Comparison of ENCODE assay signal across 20 mouse cellular contexts in genomic region chr3:79980714-79981113, GRCm38 (mm10).
DNase-seq lines count a peak whose midpoint lies in the region; ATAC-seq and TF ChIP-seq lines count a peak whose summit lies in the region.
"Had no signal": no experiment of that assay in that cellular context is flagged by ENCODE, and none has a peak within 500 bp of the region (broad histone marks: within the 10 kb centered on the region; RNA-seq: fewer than 3 reads in every experiment).

No protein-coding gene starts in this region.

- no peak for TF ChIP-seq POLR2A in cerebellum, adult 2 months (IDR thresholded peaks at IDR 0.05; ENCODE audit: borderline replicate concordance, insufficient read depth, low read length)

- H3K4me3 ChIP-seq in heart, embryonic 13.5 days, result no peak overlapping the region
- no peak overlapping the region for H3K4me3 ChIP-seq in stomach, embryonic 15.5 days (replicated peaks)
- no peak overlapping the region for H3K4me3 ChIP-seq in cerebellum, adult 2 months (replicated peaks; ENCODE audit: insufficient read depth, low read depth, low read length)
- H3K4me3 ChIP-seq: hindbrain, embryonic 15.5 days; kidney, embryonic 15.5 days; lung, embryonic 15.5 days; midbrain, embryonic 12.5 days had no signal

- H3K4me2 ChIP-seq in heart, embryonic 13.5 days, result no peak overlapping the region
- no peak overlapping the region for H3K4me2 ChIP-seq in stomach, embryonic 15.5 days
- H3K4me2 ChIP-seq: hindbrain, embryonic 15.5 days; kidney, embryonic 15.5 days; lung, embryonic 15.5 days; midbrain, embryonic 12.5 days had no signal

- H3K4me1 ChIP-seq in heart, embryonic 13.5 days, result peaks cover 61% of the 10 kb centered on the region
- 0 out of 2 replicates have a peak, but pooled peaks cover 3% of the 10 kb centered on the region for H3K4me1 ChIP-seq in stomach, embryonic 15.5 days
- H3K4me1 ChIP-seq in cerebellum, adult 2 months (ENCODE audit: control insufficient read depth, insufficient read depth, low read length), result no peaks in the 10 kb centered on the region
- H3K4me1 ChIP-seq: hindbrain, embryonic 15.5 days; midbrain, embryonic 12.5 days had no signal

- peak overlapping the region; percentile 42 for H3K27ac ChIP-seq in heart, embryonic 13.5 days (replicated peaks)
- H3K27ac ChIP-seq in stomach, embryonic 15.5 days, result no peak overlapping the region
- H3K27ac ChIP-seq in cerebellum, adult 2 months (ENCODE audit: insufficient read depth, low read length), result no peak overlapping the region
- H3K27ac ChIP-seq: hindbrain, embryonic 15.5 days; kidney, embryonic 15.5 days; liver, embryonic 14.5 days; midbrain, embryonic 12.5 days had no signal

- intact Hi-C loops in heart, postnatal 25 days (cut with DNase I), result no loop called here

- no peaks in the 10 kb centered on the region for H3K27me3 ChIP-seq in heart, embryonic 13.5 days (replicated peaks)
- H3K27me3 ChIP-seq in stomach, embryonic 15.5 days (replicated peaks), result no peaks in the 10 kb centered on the region
- no peaks in the 10 kb centered on the region for H3K27me3 ChIP-seq in cerebellum, adult 2 months (ENCODE audit: control insufficient read depth, insufficient read depth, low read length)
- H3K27me3 ChIP-seq: hindbrain, embryonic 15.5 days; kidney, embryonic 15.5 days; lung, embryonic 15.5 days; midbrain, embryonic 12.5 days had no signal

- 89% methylated on average over 1 of the region's 1 CpGs for WGBS in heart, embryonic 13.5 days
- WGBS in stomach, embryonic 15.5 days, result 65% methylated on average over 1 of the region's 1 CpGs
- 84% methylated on average over 1 of the region's 1 CpGs for WGBS in cerebellum, adult 2 months

- no peak for ATAC-seq in heart, embryonic 13.5 days (ENCODE audit: extremely low read depth, insufficient number of reproducible peaks, low FRiP score, low TSS enrichment)
- peak; percentile 55 for ATAC-seq in common myeloid progenitor, adult 5-6 weeks (replicated peaks; ENCODE audit: low read depth, poor library complexity, severe bottlenecking)
- ATAC-seq in stomach, embryonic 15.5 days (ENCODE audit: insufficient read depth, low FRiP score, low read depth), result peak; percentile 51; the same call in 1 of the 2 replicates
- ATAC-seq: forebrain, postnatal 0 days; intestine, embryonic 16.5 days had no signal

- no peaks in the 10 kb centered on the region for H3K36me3 ChIP-seq in heart, embryonic 13.5 days
- H3K36me3 ChIP-seq in stomach, embryonic 15.5 days, result no peaks in the 10 kb centered on the region
- H3K36me3 ChIP-seq: hindbrain, embryonic 15.5 days; kidney, embryonic 15.5 days; lung, embryonic 15.5 days; midbrain, embryonic 12.5 days had no signal

- no peak for DNase-seq in heart, postnatal 25 days (ENCODE audit: low spot score)
- DNase-seq in MEL-GATA-1-ER (ENCODE audit: extremely low read depth, low read depth), result peak; percentile 56
- DNase-seq in cerebellum, adult 2 months, result no peak
- no peak for DNase-seq in cerebellum, postnatal 36 days
- DNase-seq: cerebellum, postnatal 10 days; embryo, embryonic 11 days; forebrain, postnatal 0 days; layer of hippocampus, postnatal 36 days; lung, postnatal 4 days; right cerebral cortex, postnatal 4 days; thymus, postnatal 25 days had no signal

- no peaks in the 10 kb centered on the region for H3K9me3 ChIP-seq in heart, embryonic 13.5 days
- H3K9me3 ChIP-seq in stomach, embryonic 15.5 days, result no peaks in the 10 kb centered on the region
- H3K9me3 ChIP-seq: hindbrain, embryonic 15.5 days; kidney, embryonic 15.5 days; lung, embryonic 15.5 days; midbrain, embryonic 12.5 days had no signal

- no peak overlapping the region for H3K9ac ChIP-seq in heart, embryonic 13.5 days
- no peak overlapping the region for H3K9ac ChIP-seq in stomach, embryonic 15.5 days
- H3K9ac ChIP-seq: forebrain, postnatal 0 days; hindbrain, embryonic 15.5 days; kidney, embryonic 15.5 days; liver, embryonic 14.5 days; lung, embryonic 15.5 days; midbrain, embryonic 12.5 days had no signal

- TF ChIP-seq CTCF in cerebellum, adult 2 months (IDR thresholded peaks at IDR 0.05; ENCODE audit: borderline replicate concordance, insufficient read depth, low read depth, low read length), result no peak
